Mouse (Mus musculus): ENCODE results near the gene Serpinb9. TPM values are rescaled to one million over a fixed set of nuclear protein-coding genes. Genes with fewer than 3 reads are reported as not detected.

Serpinb9 gene
- polyA plus RNA-seq, 1 experiment from 2014 or later, result 2.6 TPM

DNA sequence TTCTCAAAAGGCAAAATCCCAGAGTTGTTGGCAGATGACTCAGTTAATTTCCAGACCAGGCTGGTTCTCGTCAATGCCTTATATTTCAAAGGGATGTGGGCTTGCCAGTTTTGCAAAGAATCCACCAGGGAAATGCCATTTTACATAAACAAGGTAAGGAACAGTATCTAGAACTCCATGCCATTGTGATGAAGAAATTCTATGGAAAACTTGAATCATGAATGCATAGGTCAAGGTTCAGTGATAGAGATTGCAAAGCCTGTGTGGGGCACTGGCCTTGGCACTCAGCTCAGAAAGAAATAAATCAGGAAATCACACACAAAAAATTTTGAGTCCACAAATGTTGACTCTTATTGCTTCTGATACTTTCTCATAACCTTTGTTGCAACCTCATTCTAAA is 32.5 kb downstream of the Serpinb9 start:
- H3K4me3 ChIP-seq, result no peak overlapping the region
- H3K9ac ChIP-seq, result no peak overlapping the region
- WGBS, result 62% methylated on average over 1 of the region's 1 CpGs
- H3K27me3 ChIP-seq, result no peaks in the 10 kb centered on the region
- H3K27ac ChIP-seq, result no peak overlapping the region
- no peaks in the 10 kb centered on the region for H3K36me3 ChIP-seq
- H3K9me3 ChIP-seq, result no peaks in the 10 kb centered on the region
- H3K4me2 ChIP-seq (replicated peaks), result no peak overlapping the region
- ATAC-seq (ENCODE audit: insufficient number of reproducible peaks, insufficient read depth, low FRiP score, low TSS enrichment), result no peak
- H3K4me1 ChIP-seq, result no peaks in the 10 kb centered on the region

DNA sequence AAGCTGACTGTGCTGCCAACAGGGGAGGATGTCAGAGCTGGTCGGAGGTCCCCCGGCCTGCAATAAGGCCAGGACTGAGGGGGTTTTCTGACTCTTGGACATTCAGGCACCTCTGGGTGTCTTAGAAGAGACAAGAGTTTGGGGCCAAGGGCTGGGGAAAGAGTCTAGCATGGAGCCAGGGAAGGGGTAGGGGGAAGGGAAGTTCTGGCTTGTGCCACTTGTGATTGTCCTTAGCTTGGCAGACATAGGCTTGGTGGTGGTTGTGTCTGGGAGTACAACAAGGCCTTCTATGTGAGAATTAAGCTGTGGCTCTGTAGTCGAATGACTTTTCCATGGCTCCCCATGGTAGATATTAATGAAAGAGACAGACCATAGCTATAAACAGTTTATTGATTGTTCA is 40.5 kb downstream of the Serpinb9 start:
- 95% methylated on average over 3 of the region's 3 CpGs for WGBS
- Histone ChIP-seq H3K4me1 (no peaks in the 10 kb centered on the region), H3K9me3 (no peaks in the 10 kb centered on the region), H3K27ac (no peak overlapping the region), H3K36me3 (no peaks in the 10 kb centered on the region), H3K4me2 (replicated peaks) (no peak overlapping the region), H3K4me3 (no peak overlapping the region), H3K9ac (no peak overlapping the region), H3K27me3 (no peaks in the 10 kb centered on the region)
- ATAC-seq (ENCODE audit: insufficient number of reproducible peaks, insufficient read depth, low FRiP score, low TSS enrichment), result no peak

DNA sequence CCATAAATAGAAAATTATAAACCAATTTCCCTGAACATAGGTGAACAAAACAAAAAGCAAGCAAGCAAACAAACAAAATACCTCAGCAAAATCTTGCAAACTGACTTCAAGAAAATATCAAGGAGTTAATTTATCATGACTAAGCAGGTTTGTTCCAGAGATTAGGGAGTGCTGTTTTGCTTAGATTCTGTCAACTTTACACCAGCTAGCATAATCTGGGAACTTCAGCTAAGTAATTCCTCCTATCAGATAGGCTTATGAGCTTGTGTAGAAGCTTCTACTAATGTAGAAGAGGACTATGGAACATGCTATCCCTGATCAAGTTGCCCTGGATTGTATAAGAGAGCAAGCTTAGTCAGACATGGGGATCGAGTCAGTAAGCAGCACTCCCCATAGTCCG is 44.2 kb downstream of the Serpinb9 start:
- Histone ChIP-seq H3K9me3 (no peaks in the 10 kb centered on the region), H3K27ac (no peak overlapping the region), H3K4me1 (no peaks in the 10 kb centered on the region), H3K4me2 (replicated peaks) (no peak overlapping the region), H3K36me3 (no peaks in the 10 kb centered on the region), H3K9ac (no peak overlapping the region), H3K4me3 (no peak overlapping the region), H3K27me3 (no peaks in the 10 kb centered on the region)
- WGBS, result 92% methylated on average over 2 of the region's 2 CpGs
- ATAC-seq (ENCODE audit: insufficient number of reproducible peaks, insufficient read depth, low FRiP score, low TSS enrichment), result no peak

DNA sequence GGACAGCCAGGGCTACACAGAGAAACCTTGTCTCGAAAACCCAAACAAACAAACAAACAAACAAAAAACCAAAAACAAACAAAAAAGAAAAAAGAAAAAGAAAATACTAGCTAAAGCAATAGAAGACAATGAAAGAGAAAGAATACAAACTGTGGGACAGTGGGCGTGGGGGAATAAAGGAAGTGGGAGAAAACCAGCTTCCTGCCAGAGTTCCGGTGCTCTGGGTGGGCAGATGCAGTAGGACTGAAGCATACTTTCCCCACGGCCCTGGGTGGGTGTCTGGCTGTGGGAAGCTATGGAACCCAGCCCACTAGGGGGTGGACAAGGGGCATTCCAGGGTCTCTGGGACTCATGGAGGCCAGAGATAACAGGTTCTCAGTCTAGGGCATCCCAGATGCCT is 45.1 kb downstream of the Serpinb9 start:
- Histone ChIP-seq H3K36me3 (no peaks in the 10 kb centered on the region), H3K4me3 (no peak overlapping the region), H3K27ac (no peak overlapping the region), H3K4me2 (replicated peaks) (no peak overlapping the region), H3K9ac (no peak overlapping the region), H3K9me3 (no peaks in the 10 kb centered on the region), H3K4me1 (no peaks in the 10 kb centered on the region), H3K27me3 (no peaks in the 10 kb centered on the region)
- WGBS, result 85% methylated on average over 4 of the region's 4 CpGs
- no peak for ATAC-seq (ENCODE audit: insufficient number of reproducible peaks, insufficient read depth, low FRiP score, low TSS enrichment)

DNA sequence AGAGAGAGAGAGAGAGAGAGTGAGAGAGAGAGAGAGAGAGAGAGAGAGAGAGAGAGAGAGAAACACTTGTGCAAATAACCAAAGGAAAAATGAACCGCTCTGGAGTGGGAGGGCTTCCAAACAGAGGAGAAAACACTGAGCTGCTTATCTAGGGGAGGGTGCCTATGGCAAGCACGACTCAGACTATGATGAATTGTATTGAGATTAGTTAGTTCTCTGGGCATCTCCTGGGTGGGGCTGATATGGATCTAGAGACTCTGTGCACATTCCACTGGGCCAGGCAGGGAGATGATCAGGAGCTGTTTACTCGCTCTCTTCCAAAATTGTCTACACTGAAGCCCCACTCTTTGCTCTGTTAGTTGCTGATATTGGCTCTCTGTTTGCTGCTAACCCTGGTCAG is 48.6 kb downstream of the Serpinb9 start:
- Histone ChIP-seq H3K9ac (no peak overlapping the region), H3K4me3 (no peak overlapping the region), H3K36me3 (no peaks in the 10 kb centered on the region), H3K9me3 (no peaks in the 10 kb centered on the region), H3K4me2 (replicated peaks) (no peak overlapping the region), H3K4me1 (no peaks in the 10 kb centered on the region), H3K27me3 (no peaks in the 10 kb centered on the region), H3K27ac (no peak overlapping the region)
- WGBS, result 66% methylated on average over 3 of the region's 3 CpGs
- ATAC-seq (ENCODE audit: insufficient number of reproducible peaks, insufficient read depth, low FRiP score, low TSS enrichment), result no peak

DNA sequence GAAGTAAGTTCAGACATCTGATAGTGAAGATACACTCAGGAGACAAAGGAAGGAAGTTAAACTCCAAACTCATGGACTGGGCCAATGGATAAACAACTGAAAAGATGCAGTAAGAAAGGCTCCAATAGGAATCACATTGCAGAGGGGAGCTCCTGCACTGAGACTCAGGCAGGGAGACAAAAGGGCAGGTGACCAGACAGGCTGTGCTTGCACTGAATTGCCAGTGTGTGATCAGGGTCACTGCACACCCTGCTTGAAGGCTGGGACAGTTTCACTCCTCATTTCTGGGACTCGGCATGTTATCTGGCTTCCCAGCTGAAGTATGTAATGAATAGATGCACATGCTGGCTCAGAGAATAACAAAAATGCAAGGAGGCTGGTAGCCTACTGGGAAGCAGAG is 60.0 kb downstream of the Serpinb9 start:
- no peak overlapping the region for H3K27ac ChIP-seq
- no peak overlapping the region for H3K4me2 ChIP-seq (replicated peaks)
- WGBS, result 79% methylated on average over 1 of the region's 1 CpGs
- no peaks in the 10 kb centered on the region for H3K36me3 ChIP-seq
- no peaks in the 10 kb centered on the region for H3K27me3 ChIP-seq
- no peak overlapping the region for H3K4me3 ChIP-seq
- no peaks in the 10 kb centered on the region for H3K4me1 ChIP-seq
- no peak overlapping the region for H3K9ac ChIP-seq
- no peaks in the 10 kb centered on the region for H3K9me3 ChIP-seq
- ATAC-seq (ENCODE audit: insufficient number of reproducible peaks, insufficient read depth, low FRiP score, low TSS enrichment), result no peak

Other genes with a start within 250 kb of the Serpinb9 start
- 1.4 and 2.3 TPM in 2 replicates for gene Mylk4, start 219.3 kb upstream of the Serpinb9 start, polyA plus RNA-seq (2016; fragmentation: Nextera tagmentation; extraction: Ambion mirVana)
- 32.9 and 33.7 TPM in 2 replicates for gene Wrnip1, start 201.2 kb upstream of the Serpinb9 start, polyA plus RNA-seq (2016; fragmentation: Nextera tagmentation; extraction: Ambion mirVana)
- not detected in 2 replicates for gene D930007J09Rik, start 200.4 kb upstream of the Serpinb9 start, polyA plus RNA-seq (2016; fragmentation: Nextera tagmentation; extraction: Ambion mirVana)
- 1.2 and 1.4 TPM in 2 replicates for gene Serpinb1a, start 152.1 kb upstream of the Serpinb9 start, polyA plus RNA-seq (2016; fragmentation: Nextera tagmentation; extraction: Ambion mirVana)
- gene Serpinb1c, start 105.0 kb upstream of the Serpinb9 start, polyA plus RNA-seq (2016; fragmentation: Nextera tagmentation; extraction: Ambion mirVana), result not detected in 2 replicates
- gene Serpinb6b, start 38.0 kb upstream of the Serpinb9 start, polyA plus RNA-seq (2016; fragmentation: Nextera tagmentation; extraction: Ambion mirVana), result 1.0 and 1.1 TPM in 2 replicates
- 0.08 TPM in 1 of 2 replicates, not detected in the other for gene Serpinb9b, start 24.2 kb downstream of the Serpinb9 start, polyA plus RNA-seq (2016; fragmentation: Nextera tagmentation; extraction: Ambion mirVana)
- gene Serpinb1b, start 75.3 kb downstream of the Serpinb9 start, polyA plus RNA-seq (2016; fragmentation: Nextera tagmentation; extraction: Ambion mirVana), result 0.15 and 1.3 TPM in 2 replicates
- not detected in 2 replicates for gene Serpinb9c, start 156.5 kb downstream of the Serpinb9 start, polyA plus RNA-seq (2016; fragmentation: Nextera tagmentation; extraction: Ambion mirVana)
- gene Serpinb9d, start 189.7 kb downstream of the Serpinb9 start, polyA plus RNA-seq (2016; fragmentation: Nextera tagmentation; extraction: Ambion mirVana), result not detected in 2 replicates
- not detected in 2 replicates for gene Serpinb9e, start 246.4 kb downstream of the Serpinb9 start, polyA plus RNA-seq (2016; fragmentation: Nextera tagmentation; extraction: Ambion mirVana)

Data from embryonic facial prominence, embryonic 12.5 days (tissue).